Mouse (Mus musculus) lung, adult 2 months (tissue): ENCODE measurements around the gene Ccdc40. TPM values are rescaled to one million over a fixed set of nuclear protein-coding genes. Genes with fewer than 3 reads are reported as not detected.

ENCODE experiments used
- DNase-seq: peaks from one replicate; pipeline ENCODE4 v3.0.0; 2022
- H3K4me1 ChIP-seq: fragments of 200-500 bp; 2 replicates; pipeline ENCODE4 v1.6.1; 2011; ENCODE audit warnings: low read length; ENCODE audit not compliant: control insufficient read depth, insufficient read depth
- H3K4me3 ChIP-seq: fragments of 200-500 bp; replicated peaks from 2 replicates; pipeline ENCODE3; 2011; ENCODE audit warnings: low read depth, mild to moderate bottlenecking, control low read depth, low read length; ENCODE audit errors: extremely low read depth
- CTCF ChIP-seq: fragments of 200-500 bp; IDR thresholded peaks from 2 replicates; pipeline ENCODE4 v1.5.1; 2011; ENCODE audit warnings: mild to moderate bottlenecking, low read length, control low read depth; ENCODE audit not compliant: insufficient read depth
- POLR2A ChIP-seq: fragments of 200-500 bp; IDR thresholded peaks from 2 replicates; pipeline ENCODE4 v1.6.1; 2011; ENCODE audit warnings: low read depth, mild to moderate bottlenecking, control low read depth, low read length, borderline replicate concordance; ENCODE audit errors: extremely low read depth
- WGBS: fragments of 180-500 bp; shearing (Covaris S2); methylation state at CpG from one replicate; pipeline ENCODE4 v1.1.7; 2018; 5-methylcytosine and 5-hydroxymethylcytosine counted together
- polyA plus RNA-seq: library from polyadenylated mRNA; depleted of rRNA; stranded (reverse); fragments of >200 nt; gene quantifications from 2 replicates; pipeline ENCODE4 v1.2.3, GENCODE M21; 2012

The Ccdc40 gene
- polyA plus RNA-seq, 1 experiment: 9.7 TPM

DNA sequence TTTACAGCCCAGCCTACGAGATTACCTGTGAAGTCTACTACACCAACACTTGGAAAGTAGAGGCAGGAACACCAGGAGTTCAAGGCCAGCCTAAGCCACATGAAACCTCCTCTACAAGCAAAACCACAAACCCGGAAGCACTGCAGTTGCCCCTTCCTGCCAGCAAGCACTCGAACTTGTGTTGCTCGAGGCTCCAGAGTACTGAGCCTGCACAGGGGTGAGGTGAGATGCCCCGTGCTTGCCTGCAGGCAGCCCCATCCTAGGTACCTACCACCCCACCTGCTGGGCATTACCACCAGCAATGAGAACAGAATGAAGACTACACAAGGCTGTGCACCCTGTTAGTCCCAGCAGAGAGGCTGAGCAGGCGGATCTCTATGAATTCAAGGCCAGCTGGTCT, 69.6 kb downstream of the Ccdc40 start:
- WGBS: 70% methylated on average over 6 of the region's 6 CpGs
- H3K4me1 ChIP-seq: no peaks in the 10 kb centered on the region; the same call in 1 of the 2 replicates
- H3K4me3 ChIP-seq: no peak overlapping the region
- TF ChIP-seq CTCF: no peak
- TF ChIP-seq POLR2A: no peak
- DNase-seq: no peak

DNA sequence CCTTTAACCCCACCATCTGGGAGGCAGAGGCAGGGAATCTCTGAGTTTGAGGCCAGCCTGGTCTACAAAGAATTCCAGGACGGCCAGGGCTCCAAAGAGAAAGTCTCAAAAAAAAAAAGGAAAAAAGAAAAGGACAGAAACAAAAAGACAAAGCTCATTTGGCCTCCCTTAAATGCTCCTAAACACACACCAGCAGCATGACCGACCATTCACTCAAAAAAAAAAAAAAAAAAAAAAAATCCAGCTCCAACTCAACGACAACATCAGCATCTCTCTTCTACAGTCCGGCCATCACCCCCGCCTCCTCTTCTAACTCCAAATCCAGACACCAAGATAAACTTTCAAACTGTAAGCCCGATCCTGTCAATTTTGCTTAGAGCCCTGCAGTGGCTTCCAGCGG, 70.5 kb downstream of the Ccdc40 start:
- Histone ChIP-seq H3K4me1 (no peaks in the 10 kb centered on the region; the same call in 1 of the 2 replicates), H3K4me3 (peak overlapping the region; percentile 60)
- 8% methylated on average over 7 of the region's 7 CpGs for WGBS
- no peak for TF ChIP-seq POLR2A
- TF ChIP-seq CTCF: no peak
- DNase-seq: no peak

DNA sequence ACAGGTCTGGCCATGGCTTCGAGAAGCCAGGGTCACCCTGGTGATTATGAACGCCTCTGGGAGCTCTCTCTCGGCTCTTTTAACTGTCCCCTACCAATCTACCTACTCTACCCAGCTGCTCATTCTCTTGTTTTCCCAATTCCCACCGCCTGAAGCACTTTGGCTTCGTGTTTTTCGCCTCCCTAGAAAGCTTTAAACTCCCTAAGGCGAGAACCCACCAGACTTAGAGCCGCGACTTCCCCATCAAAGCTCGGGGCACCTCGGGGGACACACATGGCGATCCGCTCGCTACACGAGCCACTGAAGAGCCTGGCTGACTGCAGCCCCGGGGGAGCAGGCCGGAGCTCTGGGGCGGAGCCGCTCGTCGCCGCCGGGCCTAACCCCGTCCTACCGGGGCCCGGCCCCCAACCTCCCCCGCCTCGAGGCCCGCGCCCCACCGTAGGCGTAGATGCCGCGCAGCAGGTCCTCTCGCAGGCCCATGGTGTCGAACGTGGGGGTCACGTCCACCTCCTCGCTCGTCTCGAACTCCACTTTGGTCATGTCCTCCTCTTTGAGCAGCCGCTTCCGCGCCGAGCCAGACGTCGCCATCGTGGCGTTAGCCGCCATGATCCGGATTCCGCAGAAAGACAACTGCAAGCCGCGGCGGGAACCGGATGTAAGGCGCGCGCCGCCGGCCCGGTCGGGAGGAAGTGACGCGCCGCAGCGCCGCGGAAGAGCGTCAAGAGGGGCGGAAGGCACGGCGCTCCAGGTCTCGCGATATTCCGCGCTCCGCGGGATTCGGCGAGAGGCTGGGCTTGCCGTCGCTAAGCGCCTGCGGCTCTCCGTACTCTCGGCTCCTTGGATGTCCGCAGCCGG, 71.2 kb downstream of the Ccdc40 start, which contains the start of gene Eif4a3:
TSS of gene Eif4a3 (minus strand) at position 699 of the 855 bp plus-strand sequence.
- under 1% methylated on average over 89 of the region's 89 CpGs for WGBS
- Histone ChIP-seq H3K4me3 (peak within 1 kb of the TSS; percentile 90), H3K4me1 (no peaks in the 10 kb centered on the region; the same call in 1 of the 2 replicates)
- peak; percentile 96 for DNase-seq
- TF ChIP-seq CTCF (no peak), POLR2A (0 out of 2 replicates have a peak, but pooled peaks have one; percentile 68)

DNA sequence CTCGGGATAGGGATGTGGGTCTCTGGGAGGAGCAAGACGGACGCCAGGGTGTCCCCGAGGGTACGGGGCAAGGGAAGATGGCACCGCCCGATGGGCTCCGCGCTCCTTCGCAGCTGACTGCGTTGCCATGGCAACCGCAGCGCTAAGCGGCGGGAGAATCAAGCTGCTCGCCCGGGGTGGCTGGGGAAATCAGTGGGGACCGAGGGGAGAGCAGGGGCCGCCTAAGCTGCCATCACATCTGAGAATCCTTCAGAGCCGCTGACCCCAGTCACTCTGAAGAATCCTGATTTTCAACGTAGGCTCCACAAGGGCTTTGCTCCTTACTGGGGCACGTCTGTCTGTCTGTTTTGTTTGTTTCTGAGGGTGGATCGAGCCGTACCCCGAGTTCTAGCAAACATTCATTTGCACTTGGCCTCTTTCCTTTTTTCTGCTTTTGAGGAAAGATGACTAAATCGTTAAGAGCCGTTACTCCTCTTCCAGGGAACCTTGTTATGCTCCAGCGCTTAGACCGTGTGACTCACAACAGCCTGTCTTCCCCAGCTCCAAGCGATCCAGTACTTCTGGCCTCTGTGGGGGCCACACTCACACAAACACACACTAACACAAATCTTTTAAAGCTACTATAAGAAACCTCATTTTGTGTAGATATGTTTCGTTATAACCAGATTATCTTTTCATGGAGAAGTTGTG, 72.0 kb downstream of the Ccdc40 start:
- Histone ChIP-seq H3K4me1 (no peaks in the 10 kb centered on the region; the same call in 1 of the 2 replicates), H3K4me3 (peak overlapping the region; percentile 90)
- no peak for DNase-seq
- 2% methylated on average over 31 of the region's 31 CpGs for WGBS
- TF ChIP-seq POLR2A: no peak; the same call in 1 of the 2 replicates
- TF ChIP-seq CTCF: no peak

DNA sequence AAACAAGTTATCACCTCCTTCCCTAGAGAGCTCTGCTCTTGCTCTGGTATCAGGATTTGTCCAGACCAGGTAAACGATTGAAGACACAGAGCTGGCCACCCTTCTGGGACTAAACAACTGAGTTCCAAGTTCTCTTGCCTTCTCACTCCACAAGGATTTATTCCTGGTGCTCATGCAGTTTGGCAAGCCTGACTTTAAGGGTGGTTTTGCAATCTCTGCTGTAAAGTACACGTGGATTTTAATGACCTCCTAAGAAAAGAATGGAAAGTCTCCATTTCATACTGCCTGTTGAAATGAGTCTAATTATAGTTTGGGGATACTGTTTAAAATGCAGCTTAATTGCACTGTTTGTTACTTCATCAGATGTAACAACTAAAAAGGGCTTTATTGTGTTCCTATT, 72.6 kb downstream of the Ccdc40 start:
- WGBS: 15% methylated on average over 2 of the region's 2 CpGs
- no peak overlapping the region for H3K4me3 ChIP-seq
- TF ChIP-seq POLR2A (no peak), CTCF (no peak)
- DNase-seq: no peak
- H3K4me1 ChIP-seq: no peaks in the 10 kb centered on the region; the same call in 1 of the 2 replicates

DNA sequence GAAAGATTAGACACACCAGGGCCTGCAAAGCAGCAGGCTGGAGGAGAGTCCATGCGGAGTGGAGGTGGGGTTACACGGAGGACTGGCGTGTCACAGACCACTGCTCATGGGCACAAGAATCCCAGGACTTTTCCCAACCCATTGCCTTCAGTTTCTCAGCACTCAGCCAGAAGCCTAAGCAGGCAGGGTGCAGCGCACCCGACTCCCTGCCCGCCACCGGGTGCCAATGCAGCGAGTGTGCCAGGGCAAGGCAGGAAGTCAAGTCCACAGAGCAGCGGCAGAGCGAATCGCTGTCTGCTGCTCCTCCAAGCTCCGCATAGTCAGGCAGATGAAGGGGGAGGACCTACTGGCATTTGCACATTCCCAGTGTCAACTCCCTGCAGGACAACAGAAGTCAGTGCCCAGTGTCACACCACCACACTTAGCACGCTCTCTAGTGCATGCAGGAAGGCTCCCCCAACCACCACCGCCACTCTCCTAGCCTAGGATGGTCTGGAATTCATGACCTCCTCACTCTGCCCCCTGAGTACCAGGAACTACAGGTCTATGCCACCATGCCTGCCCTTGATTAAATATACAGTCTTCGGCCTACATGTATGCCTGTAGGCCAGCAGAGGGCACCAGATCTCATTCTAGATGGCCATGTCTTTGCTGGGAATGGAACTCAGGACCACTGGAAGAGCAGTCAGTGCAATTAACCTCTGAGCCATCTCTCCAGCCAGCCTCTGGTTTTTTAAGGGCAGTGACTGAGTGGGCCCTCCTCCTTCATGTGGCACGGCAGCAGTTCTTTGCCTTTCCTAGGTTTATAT, 76.7 kb downstream of the Ccdc40 start:
- peak; percentile 27 for DNase-seq
- WGBS: 49% methylated on average over 16 of the region's 16 CpGs
- TF ChIP-seq CTCF: peak; percentile 52
- no peak for TF ChIP-seq POLR2A
- Histone ChIP-seq H3K4me3 (no peak overlapping the region), H3K4me1 (no peaks in the 10 kb centered on the region; the same call in 1 of the 2 replicates)

DNA sequence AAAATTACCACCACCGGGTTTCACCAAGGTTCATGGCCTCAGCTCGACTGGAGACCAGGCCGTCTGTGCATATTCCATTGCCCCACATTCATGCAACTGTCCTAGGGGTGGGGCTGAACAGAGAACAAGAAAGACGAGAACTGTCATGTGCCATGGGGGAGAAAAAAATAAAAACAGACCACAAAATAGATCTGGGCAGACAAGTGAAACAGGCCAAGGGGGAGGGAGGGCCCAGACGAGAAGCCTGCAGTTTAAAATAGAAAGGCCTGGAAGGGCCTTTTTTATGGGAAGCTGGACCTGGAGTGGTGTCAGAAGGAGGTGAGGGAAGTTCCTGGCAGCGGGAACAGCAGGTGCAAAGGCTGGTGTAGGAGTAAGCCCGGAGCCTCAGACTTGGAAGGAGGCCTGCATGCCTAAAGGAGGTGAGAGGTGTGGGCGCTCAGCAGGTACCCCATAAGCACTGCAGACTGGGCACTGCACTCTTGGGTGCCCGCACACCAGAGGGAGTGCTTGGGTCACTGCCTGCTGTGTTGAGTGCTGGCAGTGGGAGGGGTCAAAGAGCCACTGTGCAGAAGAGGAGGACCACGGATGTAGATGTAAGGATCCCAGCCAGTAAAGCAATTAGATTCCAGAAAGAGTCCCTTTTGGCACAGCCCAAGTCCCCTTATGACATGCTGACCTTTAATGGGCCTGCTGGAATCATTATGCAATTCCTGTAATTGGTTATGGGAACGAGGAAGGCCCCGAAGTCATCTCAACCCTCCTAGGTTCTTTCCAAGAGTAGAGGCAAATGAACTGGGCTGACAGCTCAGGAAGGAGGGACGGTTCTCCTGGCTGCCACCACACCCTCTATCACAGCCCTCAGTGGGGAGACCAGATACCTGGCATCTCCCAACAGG, 78.6 kb downstream of the Ccdc40 start:
- DNase-seq: no peak
- Histone ChIP-seq H3K4me1 (no peaks in the 10 kb centered on the region), H3K4me3 (no peak overlapping the region)
- no peak for TF ChIP-seq POLR2A
- no peak for TF ChIP-seq CTCF
- WGBS: 43% methylated on average over 13 of the region's 13 CpGs

DNA sequence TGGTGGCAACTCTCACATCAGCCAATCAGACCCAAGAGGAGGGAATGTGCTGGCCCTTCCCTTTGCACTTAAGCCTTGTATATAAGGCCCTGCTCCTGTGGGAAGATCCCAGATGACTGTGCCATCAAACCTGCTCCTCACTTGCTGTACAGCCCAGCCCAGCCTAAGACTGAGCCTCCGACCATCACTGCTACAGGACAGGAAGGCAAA, 79.2 kb downstream of the Ccdc40 start, which contains the start of gene Card14:
TSS of gene Card14 (plus strand) at position 111 of the 210 bp plus-strand sequence.
- no peak for DNase-seq
- Histone ChIP-seq H3K4me1 (no peaks in the 10 kb centered on the region), H3K4me3 (no peak within 1 kb of the TSS)
- no peak for TF ChIP-seq POLR2A
- no peak for TF ChIP-seq CTCF
- WGBS: 42% methylated on average over 1 of the region's 1 CpGs
